Comparison of ENCODE assay signal across 26 mouse cellular contexts in the genomic region with DNA sequence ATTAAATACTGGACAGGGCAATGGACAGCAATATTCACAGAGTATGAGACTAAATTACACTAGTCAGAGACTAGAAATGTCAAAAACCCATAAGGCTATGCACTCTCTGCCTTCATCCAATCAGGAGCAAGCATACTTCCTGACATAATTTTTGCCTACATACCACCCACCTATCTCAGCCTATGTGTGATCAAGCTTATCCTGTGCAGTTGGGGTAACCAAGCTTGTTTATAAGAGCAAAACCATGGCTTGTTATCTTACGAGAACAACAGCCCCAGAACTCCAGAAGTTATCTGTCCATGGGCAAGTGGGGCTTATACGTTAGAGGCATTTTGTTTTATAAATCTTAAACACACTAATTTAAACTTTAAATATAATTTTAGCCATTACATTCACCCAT. TPM values are rescaled to one million over a fixed set of nuclear protein-coding genes. Genes with fewer than 3 reads are reported as not detected.
"Had no signal": no experiment of that assay in that cellular context is flagged by ENCODE, and none has a peak within 500 bp of the region (broad histone marks: within the 10 kb centered on the region; RNA-seq: fewer than 3 reads in every experiment).

No protein-coding gene starts in this region.

- H3K4me2 ChIP-seq: kidney, embryonic 15.5 days; lung, embryonic 15.5 days; midbrain, embryonic 12.5 days; midbrain, embryonic 15.5 days; neural tube, embryonic 12.5 days; neural tube, embryonic 15.5 days; stomach, embryonic 15.5 days had no signal

- ATAC-seq: midbrain, embryonic 15.5 days had no signal

- H3K27me3 ChIP-seq: kidney, embryonic 15.5 days; lung, embryonic 15.5 days; midbrain, embryonic 15.5 days; neural tube, embryonic 15.5 days; stomach, embryonic 15.5 days had no signal

- H3K36me3 ChIP-seq: kidney, embryonic 15.5 days; lung, embryonic 15.5 days; midbrain, embryonic 12.5 days; midbrain, embryonic 15.5 days; neural tube, embryonic 12.5 days; stomach, embryonic 15.5 days had no signal

- H3K4me1 ChIP-seq: lung, embryonic 15.5 days; midbrain, embryonic 12.5 days; midbrain, embryonic 15.5 days; neural tube, embryonic 12.5 days had no signal

- H3K9ac ChIP-seq: kidney, embryonic 15.5 days; lung, embryonic 15.5 days; midbrain, embryonic 12.5 days; midbrain, embryonic 15.5 days; neural tube, embryonic 12.5 days; neural tube, embryonic 15.5 days; stomach, embryonic 15.5 days had no signal

- H3K4me3 ChIP-seq: kidney, embryonic 15.5 days; layer of hippocampus, adult 2 months; lung, embryonic 15.5 days; midbrain, embryonic 12.5 days; midbrain, embryonic 15.5 days; neural tube, embryonic 12.5 days; neural tube, embryonic 15.5 days; stomach, embryonic 15.5 days had no signal

- H3K27ac ChIP-seq: kidney, embryonic 15.5 days; layer of hippocampus, adult 2 months; lung, embryonic 15.5 days; midbrain, embryonic 12.5 days; midbrain, embryonic 15.5 days; neural tube, embryonic 12.5 days; neural tube, embryonic 15.5 days; stomach, embryonic 15.5 days had no signal

- DNase-seq: kidney, adult 11 months; kidney, adult 8-10 months; kidney, postnatal 10 days; kidney, postnatal 4 days; layer of hippocampus, adult 9-11 months; lung, adult 18-20 months; lung, postnatal 10 days; lung, postnatal 36 days; right cerebral cortex, adult 18-20 months; right cerebral cortex, postnatal 14 days; right cerebral cortex, postnatal 4 days; thymus, postnatal 4 days had no signal

- H3K9me3 ChIP-seq: kidney, embryonic 15.5 days; lung, embryonic 15.5 days; midbrain, embryonic 12.5 days; midbrain, embryonic 15.5 days; neural tube, embryonic 12.5 days; neural tube, embryonic 15.5 days; stomach, embryonic 15.5 days had no signal

RNA-seq across cellular contexts. Expression of a gene that starts 41.4 kb away (rescaled TPM):
- total RNA-seq: layer of hippocampus, adult 2 months; layer of hippocampus, postnatal 25 days; left cerebral cortex, adult 18-20 months; left cerebral cortex, postnatal 36 days had no signal
- polyA plus RNA-seq: intestine, embryonic 14.5 days; kidney, embryonic 15.5 days; limb, embryonic 11.5 days; limb, embryonic 14.5 days; lung, embryonic 15.5 days; midbrain, embryonic 15.5 days; neural tube, embryonic 12.5 days; neural tube, embryonic 15.5 days; stomach, embryonic 15.5 days had no signal
